Mouse (Mus musculus): ENCODE results near the gene Klhl12.

- TF ChIP-seq POLR2A (IDR thresholded peaks at IDR 0.05; ENCODE audit: borderline replicate concordance, control insufficient read depth, low read depth, low read length) (no peak), CTCF (IDR thresholded peaks at IDR 0.05; ENCODE audit: control insufficient read depth, insufficient read depth, low read length) (no peak)
Observed at GRCm38 (mm10) chr1:134521163-134521562, 65.8 kb downstream of the Klhl12 start.
